Mouse (Mus musculus): ENCODE measurements around the gene Zfp112.
"Not testable (repeated sequence)": the region's sequence is repeated elsewhere in the genome, so short reads cannot be mapped to it uniquely, and the experiment has no call there.

Gene Zfp112

GRCm38 (mm10) chr7:24112156-24112856, at the start of gene Zfp112:
Gene Zfp112 (plus strand): TSS chr7:24112314.
- DNase-seq (ENCODE audit: low spot score in 2 of 2) = no peak

DNA sequence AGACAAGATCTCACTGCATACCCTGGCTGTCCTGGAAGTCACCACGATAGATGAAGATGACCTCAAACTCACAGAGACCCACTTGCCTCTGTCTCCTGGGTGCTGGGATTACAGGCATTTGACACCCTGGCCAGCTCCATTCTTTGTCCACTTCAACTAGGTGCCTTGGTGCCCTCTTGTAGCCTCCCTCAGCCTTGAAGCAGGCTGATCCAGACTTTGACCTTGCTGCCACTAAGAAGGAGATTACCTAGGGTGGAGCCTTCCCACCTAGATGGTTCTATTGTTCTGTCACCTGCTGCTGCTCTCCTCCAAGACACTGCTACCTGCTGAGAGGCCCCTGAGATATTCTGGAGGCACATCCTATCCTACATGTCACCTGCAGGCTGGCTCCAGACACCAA, 37.7 kb upstream of the Zfp112 start:
- not testable (repeated sequence) for DNase-seq (ENCODE audit: low spot score in 2 of 2)

DNA sequence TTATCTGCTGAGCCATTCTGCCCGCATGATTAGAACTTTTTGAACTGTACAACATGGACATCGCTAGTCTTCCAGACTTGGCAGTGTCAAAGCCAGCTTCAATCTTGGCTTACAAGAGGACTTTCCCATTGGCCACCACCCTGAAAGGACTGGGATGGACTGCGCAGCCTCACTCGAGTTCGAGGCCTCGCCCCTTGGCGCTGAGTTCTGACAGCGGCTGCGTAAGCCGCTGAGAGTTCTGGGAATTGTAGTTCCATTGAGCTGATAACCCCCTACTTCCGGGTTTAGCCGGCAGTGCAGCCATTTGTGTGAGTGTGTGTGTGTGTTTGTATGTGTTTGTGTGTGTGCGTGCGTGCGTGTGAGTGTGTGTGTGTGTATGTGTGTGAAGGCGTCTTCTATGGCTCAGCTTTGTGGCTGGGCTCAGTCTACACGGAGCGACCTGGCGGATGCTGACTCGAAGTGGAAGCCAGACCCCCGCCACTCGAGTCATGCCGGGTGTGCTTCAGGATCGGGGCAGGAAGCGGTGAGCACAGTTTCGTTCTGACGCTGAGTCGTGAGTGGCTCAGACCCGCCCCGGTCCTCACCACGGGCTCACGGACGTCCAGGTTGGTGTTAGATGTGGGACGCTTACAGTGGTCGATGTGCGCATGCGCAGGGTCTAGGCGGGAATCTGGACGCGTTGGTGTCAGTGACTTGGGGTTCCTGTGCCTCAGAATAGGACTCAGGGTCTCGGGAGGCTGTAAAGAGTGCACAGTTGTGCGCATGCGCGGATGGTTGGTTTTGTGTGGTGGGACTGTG, 30.3 kb upstream of the Zfp112 start, which contains the start of gene Zfp180:
Gene Zfp180, plus strand, starts transcription at position 291 of the 798 bp plus-strand sequence.
- DNase-seq (ENCODE audit: low spot score in 2 of 2) = peak; percentile 91 to 93

DNA sequence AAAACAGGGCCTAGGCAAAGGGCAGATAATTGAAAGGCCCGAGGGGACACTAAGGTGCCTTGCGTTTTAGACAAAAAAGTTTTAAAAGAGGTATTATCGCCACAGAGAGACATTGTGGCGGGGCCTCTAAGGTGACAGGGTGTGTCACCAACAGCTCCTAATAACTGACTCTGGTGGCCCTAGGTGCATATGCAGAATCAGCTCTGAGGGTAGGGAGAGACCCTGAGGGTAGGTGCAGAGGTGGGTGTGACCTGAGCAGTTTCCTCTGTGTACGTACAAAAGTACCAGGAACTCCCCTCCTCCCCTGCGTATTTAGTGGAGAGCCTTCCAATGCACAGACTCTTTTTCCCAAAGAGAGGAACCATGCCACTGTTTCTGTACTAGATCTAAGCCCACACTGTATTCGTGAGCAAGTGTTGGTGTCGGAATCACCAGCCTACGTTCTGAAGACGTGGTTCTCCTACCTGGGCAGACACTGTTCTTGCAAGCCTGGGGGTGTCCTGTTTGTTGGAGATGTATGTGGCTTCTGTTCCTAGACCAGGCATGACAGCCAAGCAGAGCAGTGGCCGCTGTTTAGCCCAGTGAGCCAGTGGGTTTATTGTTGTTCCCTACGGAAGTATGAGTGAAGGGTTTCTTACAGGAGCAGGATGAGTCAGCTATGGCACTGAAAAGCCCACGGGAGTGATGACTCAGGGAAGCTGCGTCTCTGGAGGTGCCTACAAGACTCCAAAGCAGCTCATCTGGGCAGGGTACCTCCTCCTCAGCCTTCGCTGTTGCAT, 29.5 kb upstream of the Zfp112 start:
- no peak for DNase-seq (ENCODE audit: low spot score in 2 of 2)

DNA sequence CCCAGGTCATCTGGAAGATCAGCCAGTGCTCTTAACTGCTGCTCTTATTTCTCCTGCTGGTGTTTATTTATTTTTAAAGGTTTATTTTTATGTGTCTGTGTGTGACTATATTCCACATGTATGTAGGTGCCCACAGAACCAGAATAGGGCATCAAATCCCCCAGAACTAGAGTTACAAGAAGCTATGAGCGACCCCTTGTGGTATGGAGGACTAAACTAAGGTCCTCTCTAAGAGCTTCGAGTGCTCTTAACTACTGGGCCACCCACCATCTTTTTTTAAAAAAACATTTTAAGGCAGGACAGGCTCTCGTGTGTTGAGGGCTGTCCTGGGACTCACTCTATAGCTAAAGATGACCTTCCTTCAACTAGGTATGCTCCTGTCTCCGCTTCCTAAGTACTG, 25.2 kb upstream of the Zfp112 start:
- no peak for DNase-seq (ENCODE audit: low spot score in 2 of 2)

- no peak for DNase-seq (ENCODE audit: low spot score in 2 of 2)
Measured at GRCm38 (mm10) chr7:24087485-24088125, 24.5 kb upstream of the Zfp112 start.

- no peak for DNase-seq (ENCODE audit: low spot score in 2 of 2)
Measured at GRCm38 (mm10) chr7:24104403-24104802, 7.7 kb upstream of the Zfp112 start.

DNA sequence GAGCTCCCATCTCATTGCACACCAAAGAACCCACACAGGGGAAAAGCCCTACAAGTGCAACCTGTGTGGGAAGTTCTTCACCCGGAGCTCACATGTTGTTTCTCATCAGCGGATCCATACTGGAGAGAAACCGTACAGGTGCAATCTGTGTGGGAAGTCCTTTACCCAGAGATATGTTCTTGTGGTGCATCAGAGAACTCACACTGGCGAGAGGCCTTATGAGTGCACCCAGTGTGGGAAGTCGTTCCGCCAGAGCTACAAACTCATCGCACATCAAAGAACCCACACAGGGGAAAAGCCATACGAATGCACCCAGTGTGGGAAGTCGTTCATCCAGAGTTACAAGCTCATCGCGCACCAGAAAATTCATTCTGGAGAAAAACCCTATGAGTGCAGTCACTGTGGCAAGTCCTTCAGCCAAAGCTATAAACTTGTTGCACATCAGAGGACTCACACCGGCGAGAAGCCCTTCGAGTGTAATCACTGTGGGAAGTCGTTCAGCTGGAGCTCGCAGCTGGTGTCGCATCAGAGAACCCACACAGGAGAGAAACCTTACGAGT, 6.9 kb upstream of the Zfp112 start:
- no peak for DNase-seq (ENCODE audit: low spot score in 2 of 2)

GRCm38 (mm10) chr7:24110839-24111238, 1.3 kb upstream of the Zfp112 start:
- DNase-seq (ENCODE audit: low spot score in 2 of 2) = no peak

- DNase-seq (ENCODE audit: low spot score in 2 of 2) = no peak
Measured at GRCm38 (mm10) chr7:24111772-24112155, 350 bp upstream of the Zfp112 start.

DNA sequence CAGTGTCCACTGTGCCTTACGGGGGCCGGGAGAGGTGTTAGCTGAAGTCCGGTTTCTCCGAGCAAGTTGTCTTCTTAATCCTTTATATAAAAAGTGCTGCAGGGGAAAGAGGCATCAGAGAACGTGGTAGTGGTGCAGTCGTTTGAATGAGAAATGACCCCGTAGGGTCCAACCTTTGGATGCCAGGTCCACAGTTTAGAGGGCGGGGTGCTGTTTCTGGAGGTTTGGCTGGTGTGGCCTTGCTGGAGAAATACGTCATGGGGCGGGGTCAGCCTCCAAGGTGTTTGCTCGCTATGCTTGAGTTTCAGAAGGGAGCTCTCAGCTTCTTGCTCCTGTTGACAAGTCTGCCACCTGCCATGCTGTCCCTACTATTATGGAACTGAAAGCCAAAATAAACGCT, 887 bp downstream of the Zfp112 start:
- no peak for DNase-seq (ENCODE audit: low spot score in 2 of 2)

GRCm38 (mm10) chr7:24116655-24117054, 4.5 kb downstream of the Zfp112 start:
- no peak for DNase-seq (ENCODE audit: low spot score in 2 of 2)

GRCm38 (mm10) chr7:24133425-24133995, 21.4 kb downstream of the Zfp112 start:
- no peak for DNase-seq (ENCODE audit: low spot score in 2 of 2)

DNA sequence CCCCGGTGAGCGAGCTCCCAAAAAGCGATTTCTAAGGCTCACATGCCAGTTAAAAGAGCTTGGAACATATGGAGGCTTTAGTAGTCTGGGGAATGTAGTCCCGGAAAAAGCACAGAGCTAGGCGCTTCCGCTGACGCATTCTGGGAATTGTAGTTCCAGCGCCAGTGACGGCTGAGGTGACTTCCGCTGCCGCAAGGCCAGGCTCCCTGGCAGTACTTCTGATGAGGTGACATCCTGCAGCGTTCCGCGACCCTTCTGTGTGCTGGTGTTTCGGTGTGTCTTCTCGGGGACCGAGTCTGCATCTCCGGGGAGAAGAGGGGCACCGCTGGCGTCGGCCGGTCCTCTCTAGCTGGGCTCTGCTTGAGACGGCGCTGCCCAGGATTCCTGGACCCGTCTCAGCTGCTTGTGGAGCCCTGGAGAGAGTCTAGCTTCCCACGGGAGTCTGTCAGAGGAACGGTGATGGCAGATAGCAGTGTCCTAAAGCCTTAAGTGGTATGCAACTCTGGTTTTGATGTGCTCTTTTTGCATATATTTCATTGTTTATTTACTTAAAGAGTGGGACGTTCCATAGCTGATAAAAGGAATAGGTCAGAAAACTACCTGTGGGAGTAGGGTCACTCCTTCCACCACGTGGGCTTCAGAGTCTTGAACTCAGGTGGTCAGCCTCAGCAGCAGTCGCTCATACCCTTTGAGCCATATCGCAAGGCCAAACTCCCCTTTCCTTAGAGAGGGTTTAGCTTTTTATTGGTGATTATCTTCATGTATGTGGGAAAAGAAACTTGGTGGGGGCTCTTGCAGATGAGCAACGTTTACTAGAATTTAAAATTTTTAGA, 22.1 kb downstream of the Zfp112 start, which contains the start of gene Zfp235:
Gene Zfp235, plus strand, starts transcription at position 174 of the 833 bp plus-strand sequence.
- DNase-seq (ENCODE audit: low spot score in 2 of 2) = peak; percentile 66 to 75

GRCm38 (mm10) chr7:24142566-24142965, 30.5 kb downstream of the Zfp112 start:
- no peak for DNase-seq (ENCODE audit: low spot score in 2 of 2)

DNA sequence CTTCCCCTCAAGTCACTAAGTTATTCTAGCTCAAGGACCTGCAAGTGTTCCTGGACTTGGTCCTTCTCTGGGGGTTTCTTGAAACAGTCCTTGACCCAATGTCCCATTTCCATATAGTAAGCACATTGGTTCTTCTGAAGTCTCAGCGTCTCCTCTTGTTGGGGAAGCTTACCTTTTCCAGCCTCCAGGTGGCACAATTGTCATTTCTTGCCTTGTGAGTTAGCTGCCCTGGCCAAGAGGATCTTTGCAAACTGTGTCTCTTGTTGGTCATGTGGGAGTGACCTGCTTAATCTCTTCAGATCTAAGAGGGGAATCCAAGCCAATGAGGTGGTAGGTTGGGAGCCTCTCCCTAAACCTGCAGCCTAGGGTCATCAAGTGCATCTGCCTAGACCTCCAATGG, 41.2 kb downstream of the Zfp112 start:
- no peak for DNase-seq (ENCODE audit: low spot score in 2 of 2)

DNA sequence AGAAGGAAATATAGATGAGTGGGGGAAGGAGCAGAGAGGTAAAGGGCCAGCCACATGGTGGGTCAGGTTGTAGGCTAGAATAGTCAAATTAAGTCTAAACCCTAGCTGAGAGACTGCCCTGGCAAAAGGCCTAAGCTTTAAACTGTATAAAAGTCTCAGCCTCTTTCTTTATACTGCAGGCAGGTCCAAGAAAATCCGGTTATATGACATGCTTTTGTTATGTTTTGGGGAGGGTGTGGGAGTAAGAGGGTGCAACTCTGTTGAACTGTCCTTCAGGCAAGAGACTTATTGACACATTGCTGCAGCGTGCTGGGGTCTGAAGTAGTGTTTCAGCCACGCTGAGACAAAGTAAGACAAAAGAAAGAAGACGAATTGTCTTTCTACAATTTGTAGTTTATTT, 60.1 kb downstream of the Zfp112 start:
- DNase-seq (ENCODE audit: low spot score in 2 of 2) = no peak

DNA sequence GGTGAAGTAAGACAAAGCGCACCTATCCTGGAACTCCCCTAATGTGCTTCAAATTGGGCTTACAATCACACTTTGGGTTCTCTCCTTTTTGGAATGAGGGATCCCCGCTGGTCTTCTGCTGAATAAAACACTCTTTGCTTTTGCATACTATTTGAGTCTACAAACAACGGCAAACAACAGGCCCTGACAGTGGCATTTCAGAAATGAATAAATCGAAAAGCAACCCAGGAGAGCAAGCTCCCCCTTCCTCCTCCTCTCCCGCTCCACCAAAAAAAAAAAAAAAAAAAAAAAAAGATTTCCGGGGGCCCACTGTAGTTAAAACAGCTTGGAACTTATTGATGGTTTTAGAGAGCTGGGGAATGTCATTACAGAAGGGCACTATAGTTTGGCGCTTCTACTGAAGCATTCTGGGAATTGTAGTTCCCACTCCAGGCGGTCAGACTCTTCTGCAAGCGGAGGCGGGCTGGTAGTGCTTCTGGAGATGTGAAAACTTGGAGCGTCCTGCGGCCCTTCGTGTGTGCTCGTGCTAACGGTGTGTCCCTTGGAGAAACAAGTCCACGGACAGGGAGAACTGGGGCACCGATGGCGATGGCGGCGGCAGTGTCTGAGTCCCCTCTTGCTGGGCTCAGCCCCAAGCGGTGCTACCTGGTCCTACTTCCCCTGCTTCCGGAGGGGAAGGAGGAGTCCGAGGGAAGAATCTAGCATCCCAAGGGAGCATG, 62.7 kb downstream of the Zfp112 start, which contains the start of gene Zfp114:
Gene Zfp114, plus strand, starts transcription at position 443 of the 719 bp plus-strand sequence.
- peak in 1 of 2 experiments; percentile 3 for DNase-seq (ENCODE audit: low spot score in 2 of 2)

GRCm38 (mm10) chr7:24175337-24175711, 63.2 kb downstream of the Zfp112 start:
- no peak for DNase-seq (ENCODE audit: low spot score in 2 of 2)

All from natural killer cell, adult 2 months (primary cell).